Mouse (Mus musculus) heart, postnatal 0 days (tissue): ENCODE results near the gene Ppil1. TPM values are rescaled to one million over a fixed set of nuclear protein-coding genes. Genes with fewer than 3 reads are reported as not detected.

Experiments used
- ATAC-seq: fragments of 200-750 bp; cut with Nextera tagmentation; 2 replicates; pipeline ENCODE4 v1.8.0; 2017; ENCODE audit warnings: low read depth, moderate number of reproducible peaks, moderate library complexity; ENCODE audit not compliant: insufficient read depth
- DNase-seq: peaks from one replicate; pipeline ENCODE4 v3.0.0-alpha.2; 2016; ENCODE audit warnings: low spot score
- H3K27ac ChIP-seq: fragments of 300-500 bp; sonication (generic); 2 replicates; pipeline ENCODE4 v1.5.1; 2014; ENCODE audit warnings: low read depth, mild to moderate bottlenecking
- H3K27me3 ChIP-seq: fragments of 300-500 bp; sonication (generic); 2 replicates; pipeline ENCODE4 v1.6.1; 2014; ENCODE audit warnings: low read length, mixed read lengths; ENCODE audit not compliant: control insufficient read depth, insufficient read depth
- H3K36me3 ChIP-seq: fragments of 300-500 bp; sonication (generic); replicated peaks from 2 replicates; pipeline ENCODE4 v1.6.1; 2014; ENCODE audit warnings: low read length, mixed read lengths; ENCODE audit not compliant: control insufficient read depth, insufficient read depth
- H3K4me1 ChIP-seq: fragments of 300-500 bp; sonication (generic); 2 replicates; pipeline ENCODE4 v1.6.1; 2014; ENCODE audit warnings: antibody characterized with exemption; ENCODE audit not compliant: control insufficient read depth, insufficient read depth
- H3K4me2 ChIP-seq: fragments of 300-500 bp; sonication (generic); 2 replicates; pipeline ENCODE4 v1.6.1; 2014; ENCODE audit warnings: low read depth, mild to moderate bottlenecking, low read length, moderate library complexity
- H3K4me3 ChIP-seq: fragments of 300-500 bp; sonication (generic); 2 replicates; pipeline ENCODE4 v1.5.1; 2014; ENCODE audit warnings: low read depth, low read length
- H3K9ac ChIP-seq: fragments of 300-500 bp; sonication (generic); replicated peaks from 2 replicates; pipeline ENCODE4 v1.6.1; 2014; ENCODE audit warnings: low read depth, low read length, mixed read lengths
- H3K9me3 ChIP-seq: fragments of 300-500 bp; sonication (generic); replicated peaks from 2 replicates; pipeline ENCODE4 v1.6.1; 2016; ENCODE audit warnings: low read length; ENCODE audit not compliant: control insufficient read depth
- CTCF ChIP-seq: IDR thresholded peaks from 2 replicates; pipeline ENCODE4 v1.5.1; 2016; ENCODE audit warnings: antibody characterized with exemption, control low read depth, low read depth
- EP300 ChIP-seq: IDR thresholded peaks from 2 replicates; pipeline ENCODE4 v1.6.1; 2016; ENCODE audit warnings: antibody characterized with exemption, low read depth
- WGBS: fragments of 180-500 bp; shearing (Covaris S2); extraction: QIAGEN DNeasy Blood & Tissue Kit; methylation state at CpG from one replicate; pipeline ENCODE4 v1.1.7; 2014; 5-methylcytosine and 5-hydroxymethylcytosine counted together
- polyA plus RNA-seq: library from polyadenylated mRNA; unstranded; fragments of >200 nt; fragmentation: Nextera tagmentation; extraction: Ambion mirVana; gene quantifications from 2 replicates; pipeline ENCODE4 v1.2.1, GENCODE M21; 2015
- total RNA-seq: library from RNA; depleted of rRNA; stranded (reverse); fragments of >200 nt; gene quantifications from 2 replicates; pipeline ENCODE4 v1.2.3, GENCODE M21; 2014; ENCODE audit warnings: low replicate concordance

The Ppil1 gene
- total and polyA plus RNA-seq, 2 experiments from 2014 or later, result 46.3 to 75.5 TPM

DNA sequence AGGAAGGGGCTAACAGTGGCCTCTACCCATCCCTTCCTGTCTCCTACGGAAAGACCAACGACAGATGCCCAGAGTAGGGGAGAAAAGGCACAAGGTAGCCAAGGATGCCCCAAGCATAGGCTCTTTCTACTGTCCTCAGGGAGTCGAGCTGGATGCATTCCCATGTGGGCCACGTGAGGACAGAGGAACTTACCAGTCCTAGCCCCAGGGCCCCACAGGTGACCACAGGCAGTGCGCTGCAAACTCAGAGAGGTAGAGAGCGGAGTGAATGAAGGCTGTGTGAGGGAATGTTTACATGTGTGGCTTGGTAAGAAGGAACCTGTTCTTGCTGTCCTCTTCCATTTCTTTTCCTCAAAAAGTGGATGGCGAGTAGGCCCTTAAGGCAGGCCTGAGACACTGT lies 41.9 kb upstream of the Ppil1 start:
- ATAC-seq (no peak), DNase-seq (no peak)
- TF ChIP-seq EP300 (no peak), CTCF (no peak)
- Histone ChIP-seq H3K9ac (no peak overlapping the region), H3K27me3 (no peaks in the 10 kb centered on the region), H3K4me2 (no peak overlapping the region), H3K36me3 (peaks cover 11% of the 10 kb centered on the region), H3K27ac (no peak overlapping the region), H3K9me3 (no peaks in the 10 kb centered on the region), H3K4me1 (peaks cover 14% of the 10 kb centered on the region; the same call in 1 of the 2 replicates), H3K4me3 (no peak overlapping the region)
- WGBS, result 56% methylated on average over 7 of the region's 7 CpGs

DNA sequence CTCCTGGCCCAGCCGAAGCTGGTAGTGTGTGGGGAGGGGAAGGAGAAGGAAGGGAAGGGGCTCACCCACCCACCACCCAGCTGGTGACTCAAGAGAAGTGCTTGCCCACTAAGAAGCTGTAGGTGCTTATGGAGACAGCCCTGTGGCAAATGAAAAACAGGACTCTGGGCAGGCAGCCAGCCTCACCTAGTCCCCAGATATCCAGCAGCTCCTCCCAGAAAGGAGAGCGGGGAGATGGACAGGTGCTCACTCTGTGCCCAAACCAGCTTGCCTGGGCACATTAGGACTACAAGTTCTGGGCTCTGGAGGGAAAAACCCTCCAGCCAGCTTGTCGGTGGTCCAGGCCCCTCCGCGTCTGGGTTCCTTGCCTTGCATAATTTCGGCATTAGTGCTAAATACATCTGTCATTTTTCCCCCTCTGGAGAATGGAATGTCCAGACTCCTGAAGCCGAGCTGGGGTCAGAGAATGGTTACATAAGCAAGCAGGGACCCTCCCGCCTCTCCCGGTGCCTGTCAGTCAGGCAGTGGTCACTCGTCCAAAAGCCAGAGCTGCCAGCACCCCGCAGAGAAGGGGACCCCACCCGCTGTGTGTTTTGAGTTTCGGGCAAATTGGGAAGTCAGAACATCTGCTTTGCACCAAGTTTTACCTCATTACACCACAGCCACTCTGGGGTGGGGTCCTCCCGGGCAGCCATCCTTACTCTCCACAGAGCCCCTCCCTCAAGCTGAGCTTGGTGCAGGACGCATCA lies 41.2 kb upstream of the Ppil1 start:
- H3K4me3 ChIP-seq, result no peak overlapping the region
- H3K4me2 ChIP-seq, result 0 out of 2 replicates have a peak overlapping the region, but pooled peaks have one; percentile 0
- H3K27me3 ChIP-seq, result no peaks in the 10 kb centered on the region
- 20% methylated on average over 15 of the region's 15 CpGs for WGBS
- peaks cover 14% of the 10 kb centered on the region; the same call in 1 of the 2 replicates for H3K4me1 ChIP-seq
- no peak overlapping the region for H3K9ac ChIP-seq
- H3K9me3 ChIP-seq, result no peaks in the 10 kb centered on the region
- ATAC-seq, result 0 out of 2 replicates have a peak, but pooled peaks have one; percentile 12
- H3K27ac ChIP-seq, result peak overlapping the region; percentile 36; the same call in 1 of the 2 replicates
- DNase-seq, result peak; percentile 36
- TF ChIP-seq CTCF (no peak), EP300 (no peak)
- peaks cover 16% of the 10 kb centered on the region for H3K36me3 ChIP-seq

DNA sequence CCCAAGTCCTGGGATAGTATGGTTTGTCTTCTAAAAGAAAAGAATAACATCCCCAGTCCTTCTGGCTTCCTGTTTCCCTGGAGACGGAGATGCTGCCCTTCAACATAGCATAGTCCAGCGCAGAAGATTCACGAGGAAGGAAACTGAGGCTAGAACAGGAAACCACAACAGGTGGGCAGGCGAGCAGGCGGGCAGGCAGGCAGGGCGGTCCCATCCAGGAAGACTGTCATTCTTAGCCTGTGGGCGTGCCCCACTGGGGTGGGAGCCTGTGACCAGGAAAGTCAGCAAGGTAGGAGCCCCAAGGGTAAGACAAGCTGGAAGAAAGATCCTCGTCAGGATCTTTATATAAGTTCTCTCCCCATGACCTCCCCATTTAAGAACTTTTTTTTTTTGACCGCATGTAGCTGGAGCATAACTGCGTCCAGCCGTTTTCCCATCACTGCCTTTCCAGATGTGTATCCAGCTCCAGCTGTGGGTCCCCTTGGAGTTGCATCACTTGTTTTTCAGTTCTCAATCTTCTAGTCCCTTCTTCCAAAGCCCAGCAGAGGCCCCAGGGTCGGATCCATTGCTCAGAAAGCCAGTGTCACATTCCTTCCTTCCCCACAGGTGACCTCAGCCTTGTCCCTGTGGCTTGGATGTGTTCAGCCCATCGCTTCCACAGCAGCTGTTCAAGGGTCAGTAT lies 40.5 kb upstream of the Ppil1 start:
- 52% methylated on average over 13 of the region's 13 CpGs for WGBS
- ATAC-seq, result no peak
- H3K27me3 ChIP-seq, result no peaks in the 10 kb centered on the region
- peaks cover 14% of the 10 kb centered on the region; the same call in 1 of the 2 replicates for H3K4me1 ChIP-seq
- H3K4me2 ChIP-seq, result 0 out of 2 replicates have a peak overlapping the region, but pooled peaks have one; percentile 0
- peak overlapping the region; percentile 36; the same call in 1 of the 2 replicates for H3K27ac ChIP-seq
- no peak for DNase-seq
- H3K4me3 ChIP-seq, result no peak overlapping the region
- H3K36me3 ChIP-seq, result peaks cover 18% of the 10 kb centered on the region
- no peaks in the 10 kb centered on the region for H3K9me3 ChIP-seq
- H3K9ac ChIP-seq, result no peak overlapping the region
- TF ChIP-seq CTCF (no peak), EP300 (no peak)

DNA sequence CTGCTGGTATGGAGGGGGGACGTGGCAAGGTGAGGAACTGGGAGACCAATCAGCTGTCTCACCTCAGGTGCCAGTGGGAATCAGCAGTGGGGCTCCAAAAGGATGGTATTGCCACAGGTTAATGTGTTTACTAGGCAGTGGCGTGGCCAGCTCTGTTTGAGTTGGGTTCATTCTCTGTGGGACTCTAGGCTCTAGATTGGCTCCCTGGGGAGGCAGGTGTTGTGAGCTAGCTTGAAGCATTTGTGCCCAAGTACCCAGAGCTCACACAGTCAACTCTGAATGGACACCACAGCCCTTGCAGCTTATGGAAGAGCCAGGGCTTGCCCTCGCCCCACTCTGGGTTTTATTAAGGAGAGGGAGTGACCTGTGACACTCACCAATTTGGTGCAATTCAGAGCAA lies 39.9 kb upstream of the Ppil1 start:
- no peak for ATAC-seq
- H3K9ac ChIP-seq, result no peak overlapping the region
- H3K4me1 ChIP-seq, result peaks cover 14% of the 10 kb centered on the region; the same call in 1 of the 2 replicates
- H3K4me3 ChIP-seq, result no peak overlapping the region
- no peaks in the 10 kb centered on the region for H3K27me3 ChIP-seq
- 77% methylated on average over 3 of the region's 3 CpGs for WGBS
- no peaks in the 10 kb centered on the region for H3K9me3 ChIP-seq
- peaks cover 23% of the 10 kb centered on the region for H3K36me3 ChIP-seq
- no peak for DNase-seq
- no peak overlapping the region for H3K27ac ChIP-seq
- no peak for TF ChIP-seq CTCF
- no peak for TF ChIP-seq EP300
- no peak overlapping the region for H3K4me2 ChIP-seq

DNA sequence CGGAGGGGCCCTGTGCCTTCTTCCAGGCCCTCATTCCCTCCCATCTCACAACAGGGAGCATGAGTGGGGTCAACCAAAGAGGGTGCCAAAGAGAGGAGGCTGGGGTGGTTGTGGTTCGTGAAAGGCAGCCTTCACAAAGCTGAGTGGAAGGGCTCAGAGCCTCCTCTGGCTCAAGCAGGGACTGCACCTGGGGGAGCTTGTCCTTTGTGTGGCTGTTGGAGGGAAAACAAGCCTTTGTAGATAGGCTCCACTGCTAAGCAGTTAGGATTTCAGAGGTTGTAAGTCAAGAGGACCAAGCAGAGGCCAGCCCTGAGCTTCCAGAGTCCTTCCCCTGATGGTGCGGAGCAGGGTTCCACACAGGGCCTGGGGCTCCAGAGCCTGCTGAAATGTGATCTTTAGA lies 39.1 kb upstream of the Ppil1 start:
- no peak for TF ChIP-seq EP300
- peak; percentile 33 for TF ChIP-seq CTCF
- H3K4me3 ChIP-seq, result no peak overlapping the region
- H3K36me3 ChIP-seq, result peaks cover 29% of the 10 kb centered on the region
- 56% methylated on average over 3 of the region's 3 CpGs for WGBS
- H3K4me2 ChIP-seq, result no peak overlapping the region
- H3K27me3 ChIP-seq, result no peaks in the 10 kb centered on the region
- H3K9me3 ChIP-seq, result no peaks in the 10 kb centered on the region
- no peak overlapping the region for H3K9ac ChIP-seq
- DNase-seq (no peak), ATAC-seq (no peak; the same call in 1 of the 2 replicates)
- no peak overlapping the region for H3K27ac ChIP-seq
- peaks cover 14% of the 10 kb centered on the region; the same call in 1 of the 2 replicates for H3K4me1 ChIP-seq
